Mouse (Mus musculus) heart, embryonic 13.5 days (tissue): ENCODE data around the gene Crocc. TPM values are rescaled to one million over a fixed set of nuclear protein-coding genes. Genes with fewer than 3 reads are reported as not detected.
A peak's percentile ranks its signal among the peaks of the same experiment; 100 is the strongest.

Source experiments
- ATAC-seq: fragments of 200-750 bp; cut with Nextera tagmentation; 2 replicates; pipeline ENCODE4 v1.8.0; 2017; ENCODE audit warnings: moderate TSS enrichment; ENCODE audit not compliant: insufficient number of reproducible peaks, low FRiP score, low TSS enrichment; ENCODE audit errors: extremely low read depth
- H3K27ac ChIP-seq: fragments of 300-500 bp; sonication (generic); replicated peaks from 2 replicates; pipeline ENCODE4 v1.5.1; 2015; ENCODE audit warnings: moderate library complexity, mild to moderate bottlenecking, inconsistent platforms
- H3K27me3 ChIP-seq: fragments of 300-500 bp; sonication (generic); replicated peaks from 2 replicates; pipeline ENCODE4 v1.6.1; 2015; ENCODE audit warnings: mild to moderate bottlenecking, inconsistent platforms
- H3K36me3 ChIP-seq: fragments of 300-500 bp; sonication (generic); 2 replicates; pipeline ENCODE4 v1.6.1; 2015; ENCODE audit warnings: mild to moderate bottlenecking, inconsistent platforms
- H3K4me1 ChIP-seq: fragments of 300-500 bp; sonication (generic); 2 replicates; pipeline ENCODE4 v1.6.1; 2015; ENCODE audit warnings: inconsistent platforms
- H3K4me2 ChIP-seq: fragments of 300-500 bp; sonication (generic); 2 replicates; pipeline ENCODE4 v1.6.1; 2015; ENCODE audit warnings: inconsistent platforms, mild to moderate bottlenecking, moderate library complexity
- H3K4me3 ChIP-seq: fragments of 300-500 bp; sonication (generic); 2 replicates; pipeline ENCODE4 v1.5.1; 2015; ENCODE audit warnings: moderate library complexity, mild to moderate bottlenecking, inconsistent platforms
- H3K9ac ChIP-seq: fragments of 300-500 bp; sonication (generic); 2 replicates; pipeline ENCODE4 v1.6.1; 2015; ENCODE audit warnings: inconsistent platforms, mild to moderate bottlenecking, moderate library complexity
- H3K9me3 ChIP-seq: fragments of 300-500 bp; sonication (generic); 2 replicates; pipeline ENCODE4 v1.6.1; 2016; ENCODE audit warnings: inconsistent platforms
- WGBS: fragments of 180-500 bp; shearing (Covaris S2); methylation state at CpG from one replicate; pipeline ENCODE4 v1.1.7; 2015; ENCODE audit warnings: mixed read lengths; 5-methylcytosine and 5-hydroxymethylcytosine counted together
- polyA plus RNA-seq: library from polyadenylated mRNA; unstranded; fragments of >200 nt; fragmentation: Nextera tagmentation; extraction: Ambion mirVana; gene quantifications from 2 replicates; pipeline ENCODE4 v1.2.1, GENCODE M21; 2015

Crocc gene
- polyA plus RNA-seq, 1 experiment from 2014 or later: 3.4 TPM

GRCm38 (mm10) chr4:141086862-141087261 is 26.5 kb upstream of the Crocc start:
- Histone ChIP-seq H3K4me1 (peaks cover 3% of the 10 kb centered on the region; the same call in 1 of the 2 replicates), H3K27me3 (no peaks in the 10 kb centered on the region), H3K36me3 (no peaks in the 10 kb centered on the region), H3K9me3 (no peaks in the 10 kb centered on the region), H3K27ac (no peak overlapping the region), H3K4me2 (no peak overlapping the region), H3K9ac (no peak overlapping the region), H3K4me3 (no peak overlapping the region)
- ATAC-seq: no peak
- WGBS: 43% methylated on average over 10 of the region's 10 CpGs

GRCm38 (mm10) chr4:141078510-141079137 is 18.3 kb upstream of the Crocc start:
- Histone ChIP-seq H3K9me3 (no peaks in the 10 kb centered on the region; the same call in 1 of the 2 replicates), H3K27me3 (no peaks in the 10 kb centered on the region), H3K4me1 (peaks cover 38% of the 10 kb centered on the region), H3K27ac (no peak overlapping the region), H3K9ac (no peak overlapping the region), H3K36me3 (peaks cover 20% of the 10 kb centered on the region; the same call in 1 of the 2 replicates), H3K4me3 (peak overlapping the region; percentile 83), H3K4me2 (no peak overlapping the region)
- 71% methylated on average over 18 of the region's 18 CpGs for WGBS
- ATAC-seq: no peak

GRCm38 (mm10) chr4:141077681-141078509 is 17.5 kb upstream of the Crocc start, which contains the start of gene Necap2:
Gene Necap2 (minus strand): TSS chr4:141078357.
- H3K4me3 ChIP-seq: peak within 1 kb of the TSS; percentile 83
- WGBS: under 1% methylated on average over 67 of the region's 67 CpGs
- ATAC-seq: peak; percentile 79
- H3K4me1 ChIP-seq: peaks cover 46% of the 10 kb centered on the region
- H3K4me2 ChIP-seq: peak within 1 kb of the TSS; percentile 93
- peaks cover 26% of the 10 kb centered on the region for H3K36me3 ChIP-seq
- H3K27me3 ChIP-seq: no peaks in the 10 kb centered on the region
- peak within 1 kb of the TSS; percentile 95 for H3K9ac ChIP-seq
- H3K9me3 ChIP-seq: no peaks in the 10 kb centered on the region; the same call in 1 of the 2 replicates
- peak within 1 kb of the TSS; percentile 66 for H3K27ac ChIP-seq

GRCm38 (mm10) chr4:141076761-141077506 is 16.6 kb upstream of the Crocc start:
- Histone ChIP-seq H3K9me3 (no peaks in the 10 kb centered on the region; the same call in 1 of the 2 replicates), H3K27me3 (no peaks in the 10 kb centered on the region), H3K4me1 (peaks cover 50% of the 10 kb centered on the region), H3K4me2 (peak overlapping the region; percentile 93), H3K4me3 (peak overlapping the region; percentile 83), H3K36me3 (peaks cover 36% of the 10 kb centered on the region), H3K27ac (peak overlapping the region; percentile 10; the same call in 1 of the 2 replicates), H3K9ac (peak overlapping the region; percentile 95)
- ATAC-seq: no peak
- WGBS: 59% methylated on average over 17 of the region's 17 CpGs

GRCm38 (mm10) chr4:141074109-141074508 is 13.8 kb upstream of the Crocc start:
- Histone ChIP-seq H3K4me2 (peak overlapping the region; percentile 33), H3K9ac (peak overlapping the region; percentile 64), H3K9me3 (no peaks in the 10 kb centered on the region), H3K27me3 (no peaks in the 10 kb centered on the region), H3K36me3 (peaks cover 64% of the 10 kb centered on the region), H3K4me1 (peaks cover 58% of the 10 kb centered on the region), H3K27ac (peak overlapping the region; percentile 91), H3K4me3 (no peak overlapping the region)
- ATAC-seq: no peak
- WGBS: 67% methylated on average over 4 of the region's 4 CpGs

GRCm38 (mm10) chr4:141073661-141074060 is 13.3 kb upstream of the Crocc start:
- no peak for ATAC-seq
- peak overlapping the region; percentile 33 for H3K4me2 ChIP-seq
- 47% methylated on average over 9 of the region's 9 CpGs for WGBS

GRCm38 (mm10) chr4:141072502-141072901 is 12.2 kb upstream of the Crocc start:
- H3K36me3 ChIP-seq: peaks cover 80% of the 10 kb centered on the region
- 88% methylated on average over 11 of the region's 11 CpGs for WGBS
- H3K4me1 ChIP-seq: peaks cover 73% of the 10 kb centered on the region
- H3K27me3 ChIP-seq: no peaks in the 10 kb centered on the region
- H3K4me2 ChIP-seq: no peak overlapping the region
- H3K27ac ChIP-seq: no peak overlapping the region
- ATAC-seq: no peak
- H3K9me3 ChIP-seq: no peaks in the 10 kb centered on the region
- no peak overlapping the region for H3K9ac ChIP-seq
- no peak overlapping the region for H3K4me3 ChIP-seq

More at GRCm38 (mm10) chr4:141073661-141074060, 13.3 kb upstream of the Crocc start:
- peak overlapping the region; percentile 91 for H3K27ac ChIP-seq
- H3K27me3 ChIP-seq: no peaks in the 10 kb centered on the region
- peaks cover 63% of the 10 kb centered on the region for H3K4me1 ChIP-seq
- H3K9ac ChIP-seq: peak overlapping the region; percentile 64
- H3K9me3 ChIP-seq: no peaks in the 10 kb centered on the region
- peak overlapping the region; percentile 6; the same call in 1 of the 2 replicates for H3K4me3 ChIP-seq
- H3K36me3 ChIP-seq: peaks cover 68% of the 10 kb centered on the region

- Histone ChIP-seq H3K4me1 (peaks cover 63% of the 10 kb centered on the region), H3K9me3 (no peaks in the 10 kb centered on the region), H3K9ac (no peak overlapping the region), H3K36me3 (peaks cover 90% of the 10 kb centered on the region), H3K4me3 (no peak overlapping the region), H3K27ac (0 out of 2 replicates have a peak overlapping the region, but pooled peaks have one; percentile 6), H3K27me3 (no peaks in the 10 kb centered on the region), H3K4me2 (no peak overlapping the region)
- 58% methylated on average over 4 of the region's 4 CpGs for WGBS
- no peak for ATAC-seq
Observed at GRCm38 (mm10) chr4:141069731-141070130, 9.4 kb upstream of the Crocc start.

- Histone ChIP-seq H3K36me3 (peaks cover 83% of the 10 kb centered on the region), H3K27ac (peak overlapping the region; percentile 24; the same call in 1 of the 2 replicates), H3K9me3 (no peaks in the 10 kb centered on the region), H3K4me3 (no peak overlapping the region), H3K4me2 (no peak overlapping the region), H3K9ac (peak overlapping the region; percentile 40; the same call in 1 of the 2 replicates), H3K27me3 (no peaks in the 10 kb centered on the region), H3K4me1 (peaks cover 53% of the 10 kb centered on the region)
- 40% methylated on average over 8 of the region's 8 CpGs for WGBS
- no peak for ATAC-seq
Observed at GRCm38 (mm10) chr4:141068655-141069054, 8.3 kb upstream of the Crocc start.

- no peaks in the 10 kb centered on the region for H3K9me3 ChIP-seq
- no peak overlapping the region for H3K4me3 ChIP-seq
- peak overlapping the region; percentile 65 for H3K27ac ChIP-seq
- no peak for ATAC-seq
- peak overlapping the region; percentile 52 for H3K9ac ChIP-seq
- no peaks in the 10 kb centered on the region for H3K27me3 ChIP-seq
- H3K36me3 ChIP-seq: peaks cover 74% of the 10 kb centered on the region
- no peak overlapping the region for H3K4me2 ChIP-seq
- 69% methylated on average over 9 of the region's 9 CpGs for WGBS
- peaks cover 42% of the 10 kb centered on the region for H3K4me1 ChIP-seq
Observed at GRCm38 (mm10) chr4:141067516-141068046, 7.2 kb upstream of the Crocc start.
